ENCODE assay signal across 10 mouse cellular contexts in the genomic region with DNA sequence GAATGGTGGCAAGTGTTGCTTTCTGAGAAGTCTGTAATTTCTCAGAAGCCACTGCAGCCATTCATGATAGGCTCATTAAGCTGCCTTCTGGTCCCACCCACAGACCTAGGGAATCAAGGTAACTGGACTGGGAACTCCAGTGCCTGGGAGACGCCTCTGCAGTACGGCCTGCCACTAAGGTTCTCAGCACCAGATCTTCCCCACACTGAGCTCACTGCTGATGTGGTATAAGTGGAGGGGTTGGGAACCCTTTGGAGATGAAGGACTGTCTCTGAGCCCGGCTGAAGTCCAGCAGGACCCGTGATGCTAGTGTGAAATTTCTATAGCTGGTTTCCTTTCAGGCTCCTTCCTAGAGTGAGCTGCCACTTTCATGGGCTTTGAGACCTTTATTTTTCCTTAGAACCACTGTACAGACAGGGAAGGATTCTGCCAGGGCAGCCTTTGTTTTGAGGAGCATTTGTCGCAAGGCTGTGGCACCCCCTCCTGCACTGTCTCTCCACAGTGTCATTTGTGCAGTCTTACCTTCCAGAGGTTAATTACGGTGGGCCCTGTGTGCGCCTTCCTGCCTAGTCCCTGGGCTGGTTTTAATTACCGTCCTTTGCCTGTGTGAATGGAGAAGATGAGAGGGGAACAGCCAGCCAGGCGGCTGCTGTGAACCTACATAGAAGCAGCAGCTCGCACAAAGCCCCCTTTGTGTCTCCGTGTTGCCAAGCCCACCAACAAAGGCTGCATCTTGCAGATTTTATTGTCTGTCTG.
DNase-seq lines count a peak whose midpoint lies in the region; ATAC-seq lines count a peak whose summit lies in the region.
"Had no signal": no experiment of that assay in that cellular context is flagged by ENCODE, and none has a peak within 500 bp of the region (broad histone marks: within the 10 kb centered on the region; RNA-seq: fewer than 3 reads in every experiment).

No protein-coding gene starts in this region.

- no peak overlapping the region for H3K4me3 ChIP-seq in heart, embryonic 10.5 days
- H3K4me3 ChIP-seq in embryonic facial prominence, embryonic 10.5 days, result peak overlapping the region; percentile 34
- no peak overlapping the region for H3K4me3 ChIP-seq in hindbrain, embryonic 13.5 days
- H3K4me3 ChIP-seq in midbrain, embryonic 15.5 days, result no peak overlapping the region
- H3K4me3 ChIP-seq: stomach, embryonic 15.5 days had no signal

- H3K36me3 ChIP-seq in heart, embryonic 10.5 days, result 0 out of 2 replicates have a peak, but pooled peaks cover 3% of the 10 kb centered on the region
- H3K36me3 ChIP-seq in embryonic facial prominence, embryonic 10.5 days (replicated peaks), result peaks cover 18% of the 10 kb centered on the region
- H3K36me3 ChIP-seq in hindbrain, embryonic 13.5 days, result no peaks in the 10 kb centered on the region
- no peaks in the 10 kb centered on the region for H3K36me3 ChIP-seq in midbrain, embryonic 15.5 days (replicated peaks)
- H3K36me3 ChIP-seq: stomach, embryonic 15.5 days had no signal

- H3K4me2 ChIP-seq in hindbrain, embryonic 13.5 days, result peak overlapping the region; percentile 25
- peak overlapping the region; percentile 22; the same call in 1 of the 2 replicates for H3K4me2 ChIP-seq in midbrain, embryonic 15.5 days
- H3K4me2 ChIP-seq: stomach, embryonic 15.5 days had no signal

- WGBS in heart, embryonic 10.5 days, result 56% methylated on average over 11 of the region's 11 CpGs
- 10% methylated on average over 11 of the region's 11 CpGs for WGBS in embryonic facial prominence, embryonic 10.5 days
- 9% methylated on average over 11 of the region's 11 CpGs for WGBS in hindbrain, embryonic 13.5 days
- WGBS in midbrain, embryonic 15.5 days, result 8% methylated on average over 11 of the region's 11 CpGs

- peaks cover 27% of the 10 kb centered on the region for H3K4me1 ChIP-seq in heart, embryonic 10.5 days
- peaks cover 42% of the 10 kb centered on the region for H3K4me1 ChIP-seq in embryonic facial prominence, embryonic 10.5 days
- H3K4me1 ChIP-seq in hindbrain, embryonic 13.5 days (replicated peaks), result peaks cover 55% of the 10 kb centered on the region
- H3K4me1 ChIP-seq in midbrain, embryonic 15.5 days, result peaks cover 53% of the 10 kb centered on the region
- H3K4me1 ChIP-seq: stomach, embryonic 15.5 days had no signal

- peak overlapping the region; percentile 53 for H3K27ac ChIP-seq in heart, embryonic 10.5 days
- peak overlapping the region; percentile 83 for H3K27ac ChIP-seq in embryonic facial prominence, embryonic 10.5 days (replicated peaks)
- H3K27ac ChIP-seq in hindbrain, embryonic 13.5 days, result peak overlapping the region; percentile 95
- H3K27ac ChIP-seq in midbrain, embryonic 15.5 days, result peak overlapping the region; percentile 92
- H3K27ac ChIP-seq: stomach, embryonic 15.5 days had no signal

- H3K27me3 ChIP-seq in heart, embryonic 10.5 days (ENCODE audit: insufficient read depth, poor library complexity, severe bottlenecking), result peaks cover 17% of the 10 kb centered on the region; the same call in 1 of the 2 replicates
- H3K27me3 ChIP-seq in embryonic facial prominence, embryonic 10.5 days (replicated peaks; ENCODE audit: low read depth, poor library complexity, severe bottlenecking), result 0 out of 2 replicates have a peak, but pooled peaks cover 3% of the 10 kb centered on the region
- H3K27me3 ChIP-seq in hindbrain, embryonic 13.5 days, result peaks cover 32% of the 10 kb centered on the region
- no peaks in the 10 kb centered on the region for H3K27me3 ChIP-seq in midbrain, embryonic 15.5 days (replicated peaks)
- H3K27me3 ChIP-seq: stomach, embryonic 15.5 days had no signal

- peak; percentile 79 for ATAC-seq in hindbrain, embryonic 13.5 days (ENCODE audit: low FRiP score)
- ATAC-seq in midbrain, embryonic 15.5 days (replicated peaks), result peak; percentile 72

- no peaks in the 10 kb centered on the region for H3K9me3 ChIP-seq in heart, embryonic 10.5 days
- no peaks in the 10 kb centered on the region for H3K9me3 ChIP-seq in embryonic facial prominence, embryonic 10.5 days
- no peaks in the 10 kb centered on the region for H3K9me3 ChIP-seq in hindbrain, embryonic 13.5 days
- H3K9me3 ChIP-seq in midbrain, embryonic 15.5 days, result no peaks in the 10 kb centered on the region
- H3K9me3 ChIP-seq: stomach, embryonic 15.5 days had no signal

- peak overlapping the region; percentile 69 for H3K9ac ChIP-seq in hindbrain, embryonic 13.5 days
- peak overlapping the region; percentile 31 for H3K9ac ChIP-seq in midbrain, embryonic 15.5 days
- H3K9ac ChIP-seq: stomach, embryonic 15.5 days had no signal

- no peak for DNase-seq in heart, embryonic 10.5 days (ENCODE audit: low spot score)
- no peak for DNase-seq in heart, adult 18-20 months
- DNase-seq in embryonic facial prominence, embryonic 10.5 days (ENCODE audit: low spot score), result peak; percentile 84
- no peak for DNase-seq in adipocyte (ENCODE audit: low spot score)
- no peak for DNase-seq in left cerebral cortex, adult 11 months (ENCODE audit: low spot score)
- DNase-seq in layer of hippocampus, postnatal 36 days, result no peak
- DNase-seq: lung, adult 2 months had no signal
